Mouse (Mus musculus) embryonic facial prominence, embryonic 13.5 days (tissue): Measurements from ENCODE around the gene Reep6. TPM values are rescaled to one million over a fixed set of nuclear protein-coding genes. Genes with fewer than 3 reads are reported as not detected.

Experiments
- ATAC-seq: fragments of 200-750 bp; cut with Nextera tagmentation; 2 replicates; pipeline ENCODE4 v1.8.0; 2017; ENCODE audit warnings: low read depth; ENCODE audit not compliant: insufficient number of reproducible peaks, insufficient read depth, low FRiP score, low TSS enrichment
- H3K27ac ChIP-seq: fragments of 300-500 bp; sonication (generic); 2 replicates; pipeline ENCODE4 v1.5.1; 2015; ENCODE audit warnings: moderate library complexity, mild to moderate bottlenecking, inconsistent platforms
- H3K27me3 ChIP-seq: fragments of 300-500 bp; sonication (generic); 2 replicates; pipeline ENCODE4 v1.6.1; 2015; ENCODE audit warnings: mild to moderate bottlenecking, inconsistent platforms
- H3K36me3 ChIP-seq: fragments of 300-500 bp; sonication (generic); 2 replicates; pipeline ENCODE4 v1.6.1; 2015; ENCODE audit warnings: mild to moderate bottlenecking, inconsistent platforms
- H3K4me1 ChIP-seq: fragments of 300-500 bp; sonication (generic); 2 replicates; pipeline ENCODE4 v1.6.1; 2015; ENCODE audit warnings: inconsistent platforms
- H3K4me2 ChIP-seq: fragments of 300-500 bp; sonication (generic); 2 replicates; pipeline ENCODE4 v1.6.1; 2015; ENCODE audit warnings: moderate library complexity, mild to moderate bottlenecking, inconsistent platforms
- H3K4me3 ChIP-seq: fragments of 300-500 bp; sonication (generic); 2 replicates; pipeline ENCODE4 v1.5.1; 2015; ENCODE audit warnings: mild to moderate bottlenecking, inconsistent platforms
- H3K9ac ChIP-seq: fragments of 300-500 bp; sonication (generic); 2 replicates; pipeline ENCODE4 v1.6.1; 2015; ENCODE audit warnings: mild to moderate bottlenecking, inconsistent platforms
- H3K9me3 ChIP-seq: fragments of 300-500 bp; sonication (generic); 2 replicates; pipeline ENCODE4 v1.6.1; 2016; ENCODE audit warnings: inconsistent platforms
- WGBS: fragments of 180-500 bp; shearing (Covaris S2); methylation state at CpG from one replicate; pipeline ENCODE4 v1.1.7; 2015; ENCODE audit warnings: mixed read lengths; 5-methylcytosine and 5-hydroxymethylcytosine counted together
- polyA plus RNA-seq: library from polyadenylated mRNA; unstranded; fragments of >200 nt; fragmentation: Nextera tagmentation; extraction: Ambion mirVana; gene quantifications from 2 replicates; pipeline ENCODE4 v1.2.1, GENCODE M21; 2015

Gene Reep6
- polyA plus RNA-seq, 1 experiment from 2014 or later, result 6.3 TPM

- WGBS, result 60% methylated on average over 4 of the region's 4 CpGs
- H3K4me3 ChIP-seq, result peak overlapping the region; percentile 81; the same call in 1 of the 2 replicates
- ATAC-seq, result no peak
- H3K27me3 ChIP-seq, result peaks cover 27% of the 10 kb centered on the region
- H3K9me3 ChIP-seq, result no peaks in the 10 kb centered on the region
- H3K4me2 ChIP-seq, result peak overlapping the region; percentile 92
- H3K4me1 ChIP-seq, result peaks cover 44% of the 10 kb centered on the region
- peaks cover 20% of the 10 kb centered on the region for H3K36me3 ChIP-seq
- H3K9ac ChIP-seq, result peak overlapping the region; percentile 99; the same call in 1 of the 2 replicates
- 0 out of 2 replicates have a peak overlapping the region, but pooled peaks have one; percentile 5 for H3K27ac ChIP-seq
These were observed 35.4 kb upstream of the Reep6 start for GRCm38 (mm10) chr10:80294311-80294710.

- Histone ChIP-seq H3K27ac (peak overlapping the region; percentile 5; the same call in 1 of the 2 replicates), H3K9me3 (no peaks in the 10 kb centered on the region), H3K4me1 (peaks cover 47% of the 10 kb centered on the region), H3K4me2 (peak overlapping the region; percentile 16), H3K36me3 (peaks cover 19% of the 10 kb centered on the region), H3K9ac (peak overlapping the region; percentile 99; the same call in 1 of the 2 replicates), H3K27me3 (peaks cover 32% of the 10 kb centered on the region), H3K4me3 (no peak overlapping the region)
- WGBS, result 51% methylated on average over 7 of the region's 7 CpGs
- ATAC-seq, result no peak
These were observed 34.9 kb upstream of the Reep6 start for GRCm38 (mm10) chr10:80294788-80295303.

GRCm38 (mm10) chr10:80295618-80296425 is 33.9 kb upstream of the Reep6 start, which contains the start of gene Apc2:
Gene Apc2 (plus strand): TSS chr10:80295977.
- Histone ChIP-seq H3K4me2 (peak within 1 kb of the TSS; percentile 79), H3K27ac (peak within 1 kb of the TSS; percentile 77), H3K36me3 (peaks cover 19% of the 10 kb centered on the region), H3K4me3 (peak within 1 kb of the TSS; percentile 46), H3K27me3 (peaks cover 42% of the 10 kb centered on the region), H3K4me1 (peaks cover 47% of the 10 kb centered on the region), H3K9ac (peak within 1 kb of the TSS; percentile 99), H3K9me3 (no peaks in the 10 kb centered on the region)
- ATAC-seq, result no peak
- WGBS, result 1% methylated on average over 26 of the region's 26 CpGs

- WGBS, result 75% methylated on average over 5 of the region's 5 CpGs
- no peak overlapping the region for H3K27ac ChIP-seq
- H3K27me3 ChIP-seq, result peaks cover 52% of the 10 kb centered on the region
- H3K4me3 ChIP-seq, result peak overlapping the region; percentile 46; the same call in 1 of the 2 replicates
- H3K9ac ChIP-seq, result peak overlapping the region; percentile 76
- H3K4me1 ChIP-seq, result peaks cover 45% of the 10 kb centered on the region
- no peak for ATAC-seq
- H3K9me3 ChIP-seq, result no peaks in the 10 kb centered on the region
- peaks cover 19% of the 10 kb centered on the region for H3K36me3 ChIP-seq
- peak overlapping the region; percentile 79 for H3K4me2 ChIP-seq
These were observed 32.9 kb upstream of the Reep6 start for GRCm38 (mm10) chr10:80296824-80297223.

- WGBS, result 67% methylated on average over 8 of the region's 8 CpGs
- Histone ChIP-seq H3K9ac (0 out of 2 replicates have a peak overlapping the region, but pooled peaks have one; percentile 2), H3K4me1 (peaks cover 49% of the 10 kb centered on the region), H3K27ac (no peak overlapping the region), H3K9me3 (no peaks in the 10 kb centered on the region), H3K27me3 (peaks cover 60% of the 10 kb centered on the region), H3K36me3 (peaks cover 19% of the 10 kb centered on the region), H3K4me3 (no peak overlapping the region), H3K4me2 (no peak overlapping the region)
- no peak for ATAC-seq
These were observed 32.1 kb upstream of the Reep6 start for GRCm38 (mm10) chr10:80297526-80298133.

GRCm38 (mm10) chr10:80298571-80299281 is 31.0 kb upstream of the Reep6 start:
- peaks cover 66% of the 10 kb centered on the region for H3K27me3 ChIP-seq
- peak overlapping the region; percentile 55 for H3K4me2 ChIP-seq
- H3K36me3 ChIP-seq, result peaks cover 14% of the 10 kb centered on the region
- WGBS, result 3% methylated on average over 26 of the region's 26 CpGs
- H3K9me3 ChIP-seq, result no peaks in the 10 kb centered on the region
- H3K9ac ChIP-seq, result peak overlapping the region; percentile 66
- H3K4me3 ChIP-seq, result peak overlapping the region; percentile 36
- ATAC-seq, result peak; percentile 49; the same call in 1 of the 2 replicates
- H3K27ac ChIP-seq, result no peak overlapping the region
- peaks cover 43% of the 10 kb centered on the region for H3K4me1 ChIP-seq

GRCm38 (mm10) chr10:80299301-80299700 is 30.5 kb upstream of the Reep6 start:
- no peak for ATAC-seq
- Histone ChIP-seq H3K4me1 (peaks cover 37% of the 10 kb centered on the region), H3K4me2 (peak overlapping the region; percentile 55), H3K9me3 (no peaks in the 10 kb centered on the region), H3K27me3 (peaks cover 72% of the 10 kb centered on the region), H3K27ac (no peak overlapping the region), H3K4me3 (peak overlapping the region; percentile 36), H3K36me3 (peaks cover 8% of the 10 kb centered on the region), H3K9ac (peak overlapping the region; percentile 66)
- WGBS, result 5% methylated on average over 15 of the region's 15 CpGs

GRCm38 (mm10) chr10:80299824-80300223 is 29.9 kb upstream of the Reep6 start:
- Histone ChIP-seq H3K27ac (no peak overlapping the region), H3K27me3 (peaks cover 77% of the 10 kb centered on the region), H3K9ac (0 out of 2 replicates have a peak overlapping the region, but pooled peaks have one; percentile 66), H3K4me2 (peak overlapping the region; percentile 55), H3K4me1 (peaks cover 36% of the 10 kb centered on the region), H3K36me3 (peaks cover 3% of the 10 kb centered on the region), H3K9me3 (no peaks in the 10 kb centered on the region), H3K4me3 (peak overlapping the region; percentile 7; the same call in 1 of the 2 replicates)
- no peak for ATAC-seq
- WGBS, result 44% methylated on average over 10 of the region's 10 CpGs

- Histone ChIP-seq H3K9me3 (no peaks in the 10 kb centered on the region), H3K36me3 (peaks cover 4% of the 10 kb centered on the region; the same call in 1 of the 2 replicates), H3K27ac (no peak overlapping the region), H3K4me3 (peak overlapping the region; percentile 23), H3K9ac (peak overlapping the region; percentile 61), H3K27me3 (peaks cover 86% of the 10 kb centered on the region), H3K4me2 (peak overlapping the region; percentile 43), H3K4me1 (peaks cover 33% of the 10 kb centered on the region)
- WGBS, result 19% methylated on average over 11 of the region's 11 CpGs
- no peak for ATAC-seq
These were observed 29.0 kb upstream of the Reep6 start for GRCm38 (mm10) chr10:80300672-80301181.

- whole genome bisulfite sequencing, result 71% methylated on average over 10 of the region's 10 CpGs
- Histone ChIP-seq H3K4me2 (peak overlapping the region; percentile 43), H3K27ac (no peak overlapping the region), H3K4me1 (peaks cover 26% of the 10 kb centered on the region), H3K36me3 (peaks cover 4% of the 10 kb centered on the region; the same call in 1 of the 2 replicates), H3K27me3 (peaks cover 92% of the 10 kb centered on the region), H3K9ac (peak overlapping the region; percentile 61), H3K9me3 (no peaks in the 10 kb centered on the region), H3K4me3 (peak overlapping the region; percentile 23)
- no peak for ATAC-seq
These were observed 28.3 kb upstream of the Reep6 start for GRCm38 (mm10) chr10:80301256-80302081.
